In genomic region chr6:125925861-125926260, GRCm38 (mm10) we compare ENCODE assay signal across 15 mouse cellular contexts.
"Had no signal": no experiment of that assay in that cellular context is flagged by ENCODE, and none has a peak within 500 bp of the region (broad histone marks: within the 10 kb centered on the region; RNA-seq: fewer than 3 reads in every experiment).

No protein-coding gene starts in this region.

- DNase-seq: heart, postnatal 10 days; heart, postnatal 14 days; heart, postnatal 36 days; kidney, adult 11 months; kidney, adult 18-20 months; kidney, adult 2 months; kidney, adult 8-10 months; kidney, adult 9 months; kidney, postnatal 10 days; kidney, postnatal 14 days; kidney, postnatal 25 days; kidney, postnatal 36 days; kidney, postnatal 4 days; layer of hippocampus, adult 9-11 months; layer of hippocampus, postnatal 36 days had no signal
